Mouse (Mus musculus): ENCODE measurements around the gene Paqr7. TPM values are rescaled to one million over a fixed set of nuclear protein-coding genes. Genes with fewer than 3 reads are reported as not detected.
"Not testable (repeated sequence)": the region's sequence is repeated elsewhere in the genome, so short reads cannot be mapped to it uniquely, and the experiment has no call there.

The Paqr7 gene
- polyA plus RNA-seq, 1 experiment, result not detected

DNA sequence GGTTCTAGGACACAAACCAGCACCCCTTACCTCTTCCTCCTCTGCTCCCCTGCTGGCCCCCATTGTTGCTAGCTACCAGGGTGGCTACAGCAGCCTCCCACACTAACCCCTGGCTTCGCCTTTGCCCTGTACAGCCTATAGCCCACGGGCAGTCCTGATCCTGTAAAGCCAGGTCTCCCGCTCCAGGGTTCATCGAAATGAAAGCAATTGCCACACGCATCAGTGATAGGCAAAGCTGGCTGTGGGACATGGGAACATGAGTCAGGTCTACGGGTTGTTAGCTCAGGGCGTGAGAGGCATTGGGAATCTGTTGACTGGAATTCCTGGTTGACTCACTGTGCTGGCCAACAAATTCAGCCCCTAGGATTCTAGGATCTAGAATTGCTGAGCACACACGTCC lies 14.1 kb upstream of the Paqr7 start:
- TF ChIP-seq GATA1 (IDR thresholded peaks at IDR 0.05; ENCODE audit: low read length), result no peak
- no peak for TF ChIP-seq TAL1 (IDR thresholded peaks at IDR 0.05; ENCODE audit: low read length)
- H3K4me1 ChIP-seq (ENCODE audit: control insufficient read depth), result peaks cover 4% of the 10 kb centered on the region

DNA sequence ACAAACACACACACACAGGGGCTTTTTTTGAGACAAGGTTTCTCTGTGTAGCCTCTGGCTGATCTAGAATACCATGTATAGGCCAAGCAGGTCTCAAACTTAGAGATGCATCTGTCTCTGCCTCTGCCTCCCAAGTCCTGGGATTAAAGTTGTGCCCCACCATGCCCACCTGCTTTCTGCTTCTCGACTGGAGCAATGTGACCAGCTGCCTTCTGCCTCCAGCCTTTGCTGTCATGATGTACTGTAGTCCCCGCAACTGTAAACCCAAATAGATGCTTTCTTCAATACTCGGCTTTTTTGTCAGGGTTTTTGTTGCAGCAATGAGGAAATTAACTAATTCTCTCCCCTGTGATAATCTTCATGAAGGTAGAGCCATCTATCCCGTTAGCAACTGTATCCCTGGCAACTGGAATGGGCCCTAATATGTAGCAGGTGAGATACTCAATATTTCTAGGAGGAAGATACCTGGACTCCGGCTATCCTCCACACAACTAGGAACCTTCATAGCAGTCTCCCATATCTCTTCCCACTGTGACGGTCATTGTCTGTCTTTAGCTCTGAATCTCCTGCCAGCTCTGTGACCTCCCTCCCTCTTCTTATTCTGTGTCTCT lies 13.3 kb upstream of the Paqr7 start:
- TF ChIP-seq TAL1 (IDR thresholded peaks at IDR 0.05; ENCODE audit: low read length) (no peak), GATA1 (IDR thresholded peaks at IDR 0.05; ENCODE audit: low read length) (no peak)
- no peaks in the 10 kb centered on the region for H3K36me3 ChIP-seq (ENCODE audit: control insufficient read depth)
- peaks cover 18% of the 10 kb centered on the region for H3K27me3 ChIP-seq (ENCODE audit: control insufficient read depth)
- H3K4me1 ChIP-seq (ENCODE audit: control insufficient read depth), result peaks cover 3% of the 10 kb centered on the region
- H3K9me3 ChIP-seq (ENCODE audit: control insufficient read depth, low read length), result no peaks in the 10 kb centered on the region
- no peak overlapping the region for H3K4me3 ChIP-seq (replicated peaks)

More for the DNA sequence above, 14.1 kb upstream of the Paqr7 start:
- Histone ChIP-seq H3K4me3 (replicated peaks) (no peak overlapping the region), H3K9me3 (ENCODE audit: control insufficient read depth, low read length) (no peaks in the 10 kb centered on the region), H3K36me3 (ENCODE audit: control insufficient read depth) (peaks cover 2% of the 10 kb centered on the region; the same call in 1 of the 2 replicates), H3K27me3 (ENCODE audit: control insufficient read depth) (peaks cover 16% of the 10 kb centered on the region)

DNA sequence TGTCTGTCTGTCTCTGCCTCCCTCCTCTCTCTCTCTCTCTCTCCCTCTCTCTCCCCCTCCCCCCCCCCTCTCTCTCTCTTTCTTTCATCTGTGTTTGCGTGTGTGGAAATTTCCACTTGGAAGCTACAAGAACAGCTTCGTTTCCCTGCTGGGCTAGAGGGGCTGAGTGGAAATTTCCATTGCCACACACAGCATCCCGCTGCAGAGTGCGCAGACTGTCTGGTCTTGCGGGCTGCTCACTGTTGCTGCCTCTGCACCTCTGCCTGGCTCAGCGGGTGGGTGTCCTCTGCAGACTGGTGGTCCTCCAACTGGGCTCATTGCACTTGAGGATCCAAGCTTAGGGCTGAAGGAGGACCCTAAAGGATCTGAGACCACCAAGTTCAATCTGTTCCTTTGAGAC lies 12.8 kb upstream of the Paqr7 start:
- H3K9me3 ChIP-seq (ENCODE audit: control insufficient read depth, low read length), result no peaks in the 10 kb centered on the region
- no peaks in the 10 kb centered on the region for H3K36me3 ChIP-seq (ENCODE audit: control insufficient read depth)
- no peak overlapping the region for H3K4me3 ChIP-seq (replicated peaks)

DNA sequence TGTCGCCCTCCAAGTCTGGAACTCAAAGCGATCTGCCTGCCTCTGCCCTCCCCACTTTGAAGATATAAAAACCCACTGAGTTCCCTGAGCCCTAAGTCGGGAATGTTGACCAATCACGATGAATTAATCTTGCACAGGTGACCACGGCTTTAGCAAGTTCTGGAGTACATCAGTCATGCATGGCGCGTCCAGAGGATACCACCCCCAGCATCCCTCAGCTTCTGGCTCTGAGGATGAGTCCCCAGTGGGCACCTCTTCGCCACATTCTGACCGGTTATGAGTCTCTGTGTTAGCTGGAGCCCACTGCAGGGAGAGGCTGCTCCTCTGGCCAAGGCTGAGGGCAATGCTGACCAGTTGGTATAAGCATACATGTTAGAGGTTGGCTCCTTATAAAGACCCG lies 12.3 kb upstream of the Paqr7 start:
- H3K4me3 ChIP-seq (replicated peaks), result no peak overlapping the region
- TF ChIP-seq GATA1 (IDR thresholded peaks at IDR 0.05; ENCODE audit: low read length) (no peak), TAL1 (IDR thresholded peaks at IDR 0.05; ENCODE audit: low read length) (no peak)
- H3K4me1 ChIP-seq (ENCODE audit: control insufficient read depth), result peaks cover 2% of the 10 kb centered on the region; the same call in 1 of the 2 replicates
- no peaks in the 10 kb centered on the region for H3K36me3 ChIP-seq (ENCODE audit: control insufficient read depth)
- peaks cover 18% of the 10 kb centered on the region for H3K27me3 ChIP-seq (ENCODE audit: control insufficient read depth)
- no peaks in the 10 kb centered on the region for H3K9me3 ChIP-seq (ENCODE audit: control insufficient read depth, low read length)

More for the DNA sequence above, 12.8 kb upstream of the Paqr7 start:
- peaks cover 18% of the 10 kb centered on the region for H3K27me3 ChIP-seq (ENCODE audit: control insufficient read depth)
- TF ChIP-seq TAL1 (IDR thresholded peaks at IDR 0.05; ENCODE audit: low read length), result no peak
- no peak for TF ChIP-seq GATA1 (IDR thresholded peaks at IDR 0.05; ENCODE audit: low read length)
- H3K4me1 ChIP-seq (ENCODE audit: control insufficient read depth), result peaks cover 2% of the 10 kb centered on the region; the same call in 1 of the 2 replicates

DNA sequence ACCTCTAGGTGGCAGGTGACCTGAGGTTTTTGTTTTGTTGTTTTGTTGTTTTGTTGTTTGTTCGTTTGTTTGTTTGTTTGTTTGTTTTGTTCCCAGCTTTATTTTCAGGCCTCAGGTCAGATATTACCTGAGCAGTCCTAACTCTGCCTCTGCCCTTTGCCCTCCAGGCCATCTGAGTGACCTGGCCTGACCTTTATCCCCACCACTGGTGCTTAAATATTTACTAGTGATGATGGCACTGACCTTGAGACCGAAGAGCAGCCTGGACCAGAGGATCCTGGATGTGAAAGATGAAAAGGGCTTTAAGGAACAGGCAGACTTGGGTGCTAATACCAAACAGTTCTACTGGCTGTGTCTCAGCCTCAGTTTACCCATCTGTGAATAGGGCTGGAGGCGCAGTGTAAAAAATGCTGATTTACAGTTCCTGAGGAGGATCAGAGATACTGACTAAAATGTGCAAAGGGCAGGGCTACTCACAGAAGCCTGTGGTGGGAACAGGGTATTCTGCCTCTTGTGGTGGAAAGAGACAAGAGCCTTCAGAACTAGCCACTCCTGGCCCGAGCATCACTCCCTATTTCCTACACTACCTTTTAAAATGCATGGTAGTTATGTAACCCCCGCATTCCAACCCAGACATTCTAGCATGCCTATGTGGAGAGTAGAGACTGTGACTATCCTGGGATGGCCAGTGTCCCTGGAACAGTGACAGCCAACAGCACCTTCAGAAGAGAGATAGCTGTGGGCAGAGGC lies 11.2 kb upstream of the Paqr7 start:
- Histone ChIP-seq H3K4me3 (replicated peaks) (no peak overlapping the region), H3K27me3 (ENCODE audit: control insufficient read depth) (peaks cover 20% of the 10 kb centered on the region), H3K4me1 (ENCODE audit: control insufficient read depth) (peaks cover 2% of the 10 kb centered on the region; the same call in 1 of the 2 replicates), H3K36me3 (ENCODE audit: control insufficient read depth) (no peaks in the 10 kb centered on the region), H3K9me3 (ENCODE audit: control insufficient read depth, low read length) (no peaks in the 10 kb centered on the region)
- TF ChIP-seq GATA1 (IDR thresholded peaks at IDR 0.05; ENCODE audit: low read length) (no peak), TAL1 (IDR thresholded peaks at IDR 0.05; ENCODE audit: low read length) (no peak)

DNA sequence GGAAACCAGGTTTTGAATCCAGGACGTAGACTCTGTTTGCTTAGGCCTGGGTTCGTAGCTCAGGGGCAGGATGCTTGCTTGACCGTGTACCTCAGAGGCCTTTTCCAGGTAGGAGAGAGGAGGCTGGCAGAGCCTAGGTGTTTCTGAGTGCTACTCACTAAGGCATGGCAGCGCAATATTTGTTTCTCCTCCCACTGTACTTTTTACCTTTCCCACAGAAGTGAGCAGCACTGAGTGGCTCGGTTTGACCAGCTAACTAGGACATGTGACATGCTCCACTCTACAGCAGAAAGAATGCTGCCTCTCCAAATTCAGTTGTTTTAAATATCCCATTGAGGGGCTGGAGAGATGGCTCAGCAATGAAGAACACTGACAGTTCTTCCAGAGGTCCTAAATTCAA lies 8.3 kb upstream of the Paqr7 start:
- Histone ChIP-seq H3K4me3 (replicated peaks) (no peak overlapping the region), H3K9me3 (ENCODE audit: control insufficient read depth, low read length) (peaks cover 2% of the 10 kb centered on the region; the same call in 1 of the 2 replicates)

DNA sequence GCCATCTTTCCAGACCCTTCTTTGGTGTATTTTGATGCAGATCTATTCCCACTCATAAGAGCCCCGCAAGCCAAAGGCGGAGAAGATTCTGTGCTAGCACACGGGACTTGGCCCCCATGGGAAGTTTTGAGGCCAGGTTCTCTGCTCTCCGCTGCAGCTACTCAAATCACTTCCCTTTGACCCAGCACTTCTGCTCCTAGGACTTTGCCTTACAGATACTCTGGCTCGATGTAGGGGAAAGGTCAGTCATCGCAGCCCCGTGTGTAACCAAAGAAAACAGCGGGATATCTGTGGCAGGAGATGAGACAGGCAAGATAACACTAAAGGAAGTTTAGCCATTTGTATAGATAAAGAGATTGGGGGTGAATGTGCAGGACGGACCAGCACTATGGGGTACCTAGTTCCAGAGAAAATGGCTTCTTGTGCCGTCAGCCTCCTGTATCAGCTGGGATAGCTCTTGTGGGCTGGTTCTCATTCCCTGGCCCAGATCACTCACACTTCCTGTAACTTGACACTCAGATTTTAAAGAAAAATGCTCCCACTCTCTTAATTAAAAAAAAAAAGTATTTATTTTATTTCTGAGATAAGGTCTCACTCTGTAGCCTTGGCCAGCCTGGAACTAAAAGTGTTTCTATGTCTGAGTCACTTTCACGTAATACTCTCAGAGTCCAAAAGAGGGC lies 6.4 kb upstream of the Paqr7 start:
- TF ChIP-seq TAL1 (IDR thresholded peaks at IDR 0.05; ENCODE audit: low read length), result no peak
- TF ChIP-seq GATA1 (IDR thresholded peaks at IDR 0.05; ENCODE audit: low read length), result no peak
- Histone ChIP-seq H3K36me3 (ENCODE audit: control insufficient read depth) (no peaks in the 10 kb centered on the region), H3K4me1 (ENCODE audit: control insufficient read depth) (peaks cover 12% of the 10 kb centered on the region), H3K27me3 (ENCODE audit: control insufficient read depth) (peaks cover 27% of the 10 kb centered on the region), H3K4me3 (replicated peaks) (no peak overlapping the region), H3K9me3 (ENCODE audit: control insufficient read depth, low read length) (peaks cover 2% of the 10 kb centered on the region; the same call in 1 of the 2 replicates)

More for the DNA sequence above, 8.3 kb upstream of the Paqr7 start:
- Histone ChIP-seq H3K27me3 (ENCODE audit: control insufficient read depth) (peaks cover 18% of the 10 kb centered on the region), H3K4me1 (ENCODE audit: control insufficient read depth) (peaks cover 2% of the 10 kb centered on the region), H3K36me3 (ENCODE audit: control insufficient read depth) (no peaks in the 10 kb centered on the region)
- TF ChIP-seq GATA1 (IDR thresholded peaks at IDR 0.05; ENCODE audit: low read length) (no peak), TAL1 (IDR thresholded peaks at IDR 0.05; ENCODE audit: low read length) (no peak)

DNA sequence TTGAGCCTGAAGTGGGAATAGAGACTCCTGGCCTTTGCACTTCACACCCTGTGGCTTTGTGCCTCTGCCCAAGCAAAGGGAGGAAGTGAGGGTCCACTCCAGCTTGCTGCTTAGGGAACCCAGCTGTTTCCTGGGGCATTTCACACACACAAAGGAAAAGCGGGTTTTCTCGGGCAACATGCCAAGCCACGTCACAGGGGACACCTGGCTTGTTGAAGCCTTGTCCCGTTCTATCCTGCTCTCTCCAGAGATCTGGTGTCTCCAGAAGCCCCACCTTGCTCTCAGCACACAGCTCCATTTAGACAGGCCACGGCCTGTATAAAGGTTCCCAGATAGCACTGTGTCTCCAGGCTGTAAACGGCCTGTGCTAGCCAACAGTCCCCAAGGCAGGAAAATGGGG lies 4.8 kb upstream of the Paqr7 start:
- peaks cover 22% of the 10 kb centered on the region for H3K4me1 ChIP-seq (ENCODE audit: control insufficient read depth)
- no peak overlapping the region for H3K4me3 ChIP-seq (replicated peaks)
- TF ChIP-seq TAL1 (IDR thresholded peaks at IDR 0.05; ENCODE audit: low read length) (no peak), GATA1 (IDR thresholded peaks at IDR 0.05; ENCODE audit: low read length) (no peak)
- peaks cover 2% of the 10 kb centered on the region; the same call in 1 of the 2 replicates for H3K9me3 ChIP-seq (ENCODE audit: control insufficient read depth, low read length)
- no peaks in the 10 kb centered on the region for H3K36me3 ChIP-seq (ENCODE audit: control insufficient read depth)
- H3K27me3 ChIP-seq (ENCODE audit: control insufficient read depth), result peaks cover 43% of the 10 kb centered on the region

DNA sequence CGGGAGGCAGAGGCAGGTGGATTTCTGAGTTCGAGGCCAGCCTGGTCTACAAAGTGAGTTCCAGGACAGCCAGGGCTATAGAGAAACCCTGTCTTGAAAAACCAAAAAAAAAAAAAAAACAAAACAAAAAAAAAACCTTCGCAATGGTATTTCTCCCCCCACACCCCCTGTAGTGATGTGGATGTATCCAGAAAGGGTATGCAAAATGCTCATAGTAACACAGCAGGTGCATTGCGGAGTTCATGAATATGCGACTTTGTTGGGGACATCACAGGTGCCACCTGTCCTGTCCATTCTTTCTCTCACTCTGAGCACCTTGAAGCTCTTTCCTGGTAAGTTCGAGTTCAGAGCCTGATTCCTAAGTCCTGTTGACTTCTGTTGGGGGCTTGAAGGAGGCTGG lies 2.3 kb upstream of the Paqr7 start:
- peaks cover 33% of the 10 kb centered on the region for H3K4me1 ChIP-seq (ENCODE audit: control insufficient read depth)
- H3K9me3 ChIP-seq (ENCODE audit: control insufficient read depth, low read length); H3K36me3 ChIP-seq (ENCODE audit: control insufficient read depth); H3K4me3 ChIP-seq (replicated peaks): not testable (repeated sequence)
- peaks cover 51% of the 10 kb centered on the region for H3K27me3 ChIP-seq (ENCODE audit: control insufficient read depth)

All from erythroblast, embryonic 14.5 days (primary cell).